Mouse (Mus musculus) ES-Bruce4 (cell line): ENCODE results near the gene Ccdc107.
"Not testable (repeated sequence)": the region's sequence is repeated elsewhere in the genome, so short reads cannot be mapped to it uniquely, and the experiment has no call there.

Source experiments
- CTCF ChIP-seq: IDR thresholded peaks from one replicate; pipeline ENCODE4 v1.8.1; 2011; ENCODE audit warnings: low read depth, low read length
- EP300 ChIP-seq: IDR thresholded peaks from 2 replicates; pipeline ENCODE4 v1.6.1; 2011; ENCODE audit warnings: low read depth, low read length; ENCODE audit not compliant: insufficient read depth
- POLR2A ChIP-seq: IDR thresholded peaks from one replicate; pipeline ENCODE4 v1.8.1; 2011; ENCODE audit warnings: low read length; ENCODE audit not compliant: insufficient read depth

- not testable (repeated sequence) for TF ChIP-seq CTCF, EP300, POLR2A
These were observed 7.0 kb upstream of the Ccdc107 start for GRCm38 (mm10) chr4:43485666-43486065.
